Mouse (Mus musculus) midbrain, postnatal 0 days (tissue): Measurements from ENCODE around the gene Incenp. TPM values are rescaled to one million over a fixed set of nuclear protein-coding genes. Genes with fewer than 3 reads are reported as not detected.
"Not testable (repeated sequence)": the region's sequence is repeated elsewhere in the genome, so short reads cannot be mapped to it uniquely, and the experiment has no call there.

Experiments
- ATAC-seq: fragments of 200-750 bp; cut with Nextera tagmentation; 2 replicates; pipeline ENCODE4 v1.8.0; 2017; ENCODE audit warnings: moderate number of reproducible peaks, mild to moderate bottlenecking, moderate TSS enrichment, moderate library complexity; ENCODE audit not compliant: low FRiP score
- DNase-seq: peaks from one replicate; pipeline ENCODE4 v3.0.0-alpha.2; 2015; ENCODE audit warnings: low spot score
- H3K27ac ChIP-seq: fragments of 300-500 bp; sonication (generic); 2 replicates; pipeline ENCODE4 v1.5.1; 2014; ENCODE audit warnings: low read depth, mild to moderate bottlenecking, low read length, mixed read lengths
- H3K27me3 ChIP-seq: fragments of 300-500 bp; sonication (generic); 2 replicates; pipeline ENCODE4 v1.6.1; 2014; ENCODE audit warnings: low read length, control low read depth, mixed read lengths; ENCODE audit not compliant: insufficient read depth
- H3K36me3 ChIP-seq: fragments of 300-500 bp; sonication (generic); 2 replicates; pipeline ENCODE4 v1.6.1; 2014; ENCODE audit warnings: low read length, control low read depth, mixed read lengths; ENCODE audit not compliant: insufficient read depth
- H3K4me1 ChIP-seq: fragments of 300-500 bp; sonication (generic); 2 replicates; pipeline ENCODE4 v1.6.1; 2014; ENCODE audit warnings: mild to moderate bottlenecking, control low read depth, antibody characterized with exemption, low read length, mixed read lengths; ENCODE audit not compliant: insufficient read depth
- H3K4me2 ChIP-seq: fragments of 300-500 bp; sonication (generic); 2 replicates; pipeline ENCODE4 v1.6.1; 2014; ENCODE audit warnings: low read depth, mild to moderate bottlenecking, low read length, mixed read lengths; ENCODE audit not compliant: poor library complexity, severe bottlenecking
- H3K4me3 ChIP-seq: fragments of 300-500 bp; sonication (generic); 2 replicates; pipeline ENCODE4 v1.5.1; 2014; ENCODE audit warnings: low read depth, mild to moderate bottlenecking, low read length, moderate library complexity
- H3K9ac ChIP-seq: fragments of 300-500 bp; sonication (generic); replicated peaks from 2 replicates; pipeline ENCODE4 v1.6.1; 2014; ENCODE audit warnings: mild to moderate bottlenecking, low read length, moderate library complexity, mixed read lengths; ENCODE audit not compliant: poor library complexity, severe bottlenecking
- H3K9me3 ChIP-seq: fragments of 300-500 bp; sonication (generic); 2 replicates; pipeline ENCODE4 v1.6.1; 2016; ENCODE audit warnings: low read length, control low read depth
- CTCF ChIP-seq: IDR thresholded peaks from 2 replicates; pipeline ENCODE4 v1.5.1; 2016; ENCODE audit warnings: antibody characterized with exemption, mild to moderate bottlenecking
- WGBS: fragments of 180-500 bp; shearing (Covaris S2); extraction: QIAGEN DNeasy Blood & Tissue Kit; methylation state at CpG from one replicate; pipeline ENCODE4 v1.1.7; 2014; 5-methylcytosine and 5-hydroxymethylcytosine counted together
- microRNA-seq: library from miRNA; unstranded; fragments of <30 nt; microRNA quantifications from one replicate; pipeline ENCODE4, GENCODE M21; 2016; ENCODE audit warnings: borderline number of aligned reads
- polyA plus RNA-seq: library from polyadenylated mRNA; unstranded; fragments of >200 nt; fragmentation: Nextera tagmentation; extraction: Ambion mirVana; gene quantifications from 2 replicates; pipeline ENCODE4 v1.2.1, GENCODE M21; 2015
- total RNA-seq: library from RNA; depleted of rRNA; stranded (reverse); fragments of >200 nt; gene quantifications from 2 replicates; pipeline ENCODE4 v1.2.3, GENCODE M21; 2014; rRNA removed

The Incenp gene
- total and polyA plus RNA-seq, 2 experiments from 2014 or later, result 11.0 to 13.3 TPM

- Histone ChIP-seq H3K4me3 (no peak overlapping the region), H3K36me3 (no peaks in the 10 kb centered on the region), H3K4me1 (no peaks in the 10 kb centered on the region), H3K27me3 (no peaks in the 10 kb centered on the region), H3K9ac (no peak overlapping the region), H3K27ac (no peak overlapping the region), H3K9me3 (no peaks in the 10 kb centered on the region), H3K4me2 (no peak overlapping the region)
- ATAC-seq, result no peak
- no peak for TF ChIP-seq CTCF
- 91% methylated on average over 1 of the region's 1 CpGs for WGBS
- DNase-seq, result no peak
Measured at GRCm38 (mm10) chr19:9864856-9865255, 34.5 kb downstream of the Incenp start.

GRCm38 (mm10) chr19:9860821-9861220, 38.5 kb downstream of the Incenp start:
- not testable (repeated sequence) for H3K9me3 ChIP-seq, ATAC-seq
- WGBS, result 94% methylated on average over 1 of the region's 3 CpGs

GRCm38 (mm10) chr19:9849368-9850075, 49.8 kb downstream of the Incenp start:
- not testable (repeated sequence) for H3K36me3 ChIP-seq, H3K4me2 ChIP-seq, ATAC-seq, H3K9ac ChIP-seq, H3K9me3 ChIP-seq, H3K4me3 ChIP-seq, H3K27ac ChIP-seq, DNase-seq, H3K4me1 ChIP-seq, H3K27me3 ChIP-seq
- 43% methylated on average over 3 of the region's 3 CpGs for WGBS

More at GRCm38 (mm10) chr19:9860821-9861220, 38.5 kb downstream of the Incenp start:
- not testable (repeated sequence) for H3K36me3 ChIP-seq, H3K27me3 ChIP-seq, H3K27ac ChIP-seq, H3K4me2 ChIP-seq, DNase-seq, H3K4me3 ChIP-seq, H3K9ac ChIP-seq, H3K4me1 ChIP-seq

GRCm38 (mm10) chr19:9847262-9847661, 52.1 kb downstream of the Incenp start, which contains the start of gene Scgb2a2:
TSS of gene Scgb2a2 (plus strand) at chr19:9847562.
- TF ChIP-seq CTCF, result no peak
- H3K9ac ChIP-seq, result no peak within 1 kb of the TSS
- H3K4me2 ChIP-seq, result no peak within 1 kb of the TSS
- H3K36me3 ChIP-seq, result no peaks in the 10 kb centered on the region
- 85% methylated on average over 2 of the region's 2 CpGs for WGBS
- H3K9me3 ChIP-seq, result no peaks in the 10 kb centered on the region
- ATAC-seq (no peak), DNase-seq (no peak)
- no peak within 1 kb of the TSS for H3K27ac ChIP-seq
- H3K4me3 ChIP-seq, result no peak within 1 kb of the TSS
- no peaks in the 10 kb centered on the region for H3K4me1 ChIP-seq
- H3K27me3 ChIP-seq, result no peaks in the 10 kb centered on the region

GRCm38 (mm10) chr19:9837341-9837715, 62.0 kb downstream of the Incenp start:
- peak; percentile 44; the same call in 1 of the 2 replicates for ATAC-seq
- Histone ChIP-seq H3K36me3 (no peaks in the 10 kb centered on the region), H3K4me1 (no peaks in the 10 kb centered on the region), H3K27me3 (no peaks in the 10 kb centered on the region), H3K9ac (no peak overlapping the region), H3K27ac (no peak overlapping the region), H3K4me2 (no peak overlapping the region), H3K4me3 (no peak overlapping the region), H3K9me3 (no peaks in the 10 kb centered on the region)
- DNase-seq, result no peak
- TF ChIP-seq CTCF, result no peak
- 64% methylated on average over 2 of the region's 2 CpGs for WGBS

GRCm38 (mm10) chr19:9836581-9837340, 62.6 kb downstream of the Incenp start:
- H3K9ac ChIP-seq, H3K4me1 ChIP-seq, H3K36me3 ChIP-seq, H3K27ac ChIP-seq, H3K27me3 ChIP-seq, DNase-seq, H3K9me3 ChIP-seq: not testable (repeated sequence)
- 18% methylated on average over 15 of the region's 21 CpGs for WGBS
- ATAC-seq, result peak; percentile 82
- peak; percentile 66 for TF ChIP-seq CTCF
- Histone ChIP-seq H3K4me2 (peak overlapping the region; percentile 26; the same call in 1 of the 2 replicates), H3K4me3 (peak overlapping the region; percentile 19; the same call in 1 of the 2 replicates)

Small RNA genes within 50 kb of the gene (microRNA-seq; reads per million reads assigned to microRNA genes)
- gene Gm22369, result not detected
- gene Gm24484, result not detected

Other genes starting within 250 kb of the Incenp start
- gene Scgb2a2, start 52.0 kb downstream of the Incenp start, total RNA-seq, result not detected in 2 replicates
- not detected in 2 replicates for gene Scgb2a2, start 52.0 kb downstream of the Incenp start, polyA plus RNA-seq
- gene Fth1, start 81.0 kb upstream of the Incenp start, total RNA-seq, result 337 and 436 TPM in 2 replicates
- gene Fth1, start 81.0 kb upstream of the Incenp start, polyA plus RNA-seq, result 2,585 and 2,689 TPM in 2 replicates
- gene Best1, start 102.1 kb upstream of the Incenp start, total RNA-seq, result 2.5 and 4.1 TPM in 2 replicates
- 2.9 and 3.5 TPM in 2 replicates for gene Best1, start 102.1 kb upstream of the Incenp start, polyA plus RNA-seq
- 20.6 and 23.3 TPM in 2 replicates for gene Rab3il1, start 102.1 kb upstream of the Incenp start, total RNA-seq
- gene Rab3il1, start 102.1 kb upstream of the Incenp start, polyA plus RNA-seq, result 21.7 and 23.5 TPM in 2 replicates
- 74.6 and 92.8 TPM in 2 replicates for gene Fads3, start 142.0 kb upstream of the Incenp start, total RNA-seq
- gene Fads3, start 142.0 kb upstream of the Incenp start, polyA plus RNA-seq, result 38.8 and 39.2 TPM in 2 replicates
- gene Fads2, start 202.2 kb upstream of the Incenp start, total RNA-seq, result 278 and 306 TPM in 2 replicates
- gene Fads2, start 202.2 kb upstream of the Incenp start, polyA plus RNA-seq, result 260 and 275 TPM in 2 replicates